Mouse (Mus musculus) heart, postnatal 36 days (tissue): Measurements from ENCODE around the gene Tysnd1. TPM values are rescaled to one million over a fixed set of nuclear protein-coding genes. Genes with fewer than 3 reads are reported as not detected.
A peak's percentile ranks its signal among the peaks of the same experiment; 100 is the strongest.

Experiments used
- DNase-seq, 2 experiments: peaks; one replicate each; pipeline ENCODE4 v3.0.0; 2021 to 2022
- intact Hi-C: fragments of 180-260 bp; cut with DNase I; formaldehyde crosslinking; loops from one replicate; pipeline ENCODE4 v1.15.1; 2025
- total RNA-seq, 2 experiments: library from RNA; stranded (reverse); gene quantifications; 2 replicates each; pipeline ENCODE4 v1.2.3; 2021

Gene Tysnd1
- total RNA-seq, 2 experiments from 2014 or later, result 22.8 to 23.3 TPM

- no peak for DNase-seq
- intact Hi-C loops, result no loop called here
Observed at GRCm38 (mm10) chr10:61730171-61730570, 34.9 kb downstream of the Tysnd1 start.

GRCm38 (mm10) chr10:61734377-61734776 lies 39.1 kb downstream of the Tysnd1 start:
- DNase-seq, result no peak
- intact Hi-C loops, result no loop called here

- intact Hi-C loops, result no loop called here
- DNase-seq, result no peak
Observed at GRCm38 (mm10) chr10:61736671-61737078, 41.4 kb downstream of the Tysnd1 start.

GRCm38 (mm10) chr10:61737537-61737936 lies 42.2 kb downstream of the Tysnd1 start:
- intact Hi-C loops, result no loop called here
- DNase-seq, result no peak

GRCm38 (mm10) chr10:61738126-61738525 lies 42.8 kb downstream of the Tysnd1 start:
- intact Hi-C loops, result no loop called here
- no peak for DNase-seq

- intact Hi-C loops, result no loop called here
- DNase-seq, result no peak
Observed at GRCm38 (mm10) chr10:61741306-61741705, 46.0 kb downstream of the Tysnd1 start.

- DNase-seq, result no peak
- intact Hi-C loops, result no loop called here
Observed at GRCm38 (mm10) chr10:61741873-61742272, 46.6 kb downstream of the Tysnd1 start.

- intact Hi-C loops, result no loop called here
- DNase-seq, result no peak
Observed at GRCm38 (mm10) chr10:61742336-61742735, 47.0 kb downstream of the Tysnd1 start.

GRCm38 (mm10) chr10:61745133-61745532 lies 49.8 kb downstream of the Tysnd1 start:
- DNase-seq, result peak in 1 of 2 experiments; percentile 31
- intact Hi-C loops, result no loop called here

GRCm38 (mm10) chr10:61747302-61747701 lies 52.0 kb downstream of the Tysnd1 start:
- intact Hi-C loops, result no loop called here
- no peak for DNase-seq

- intact Hi-C loops, result no loop called here
- DNase-seq, result no peak
Observed at GRCm38 (mm10) chr10:61750014-61750413, 54.7 kb downstream of the Tysnd1 start.

- DNase-seq, result peak; percentile 13 to 17
- intact Hi-C loops, result no loop called here
Observed at GRCm38 (mm10) chr10:61751534-61752219, 56.4 kb downstream of the Tysnd1 start.

Other genes starting within 250 kb of the Tysnd1 start
- 10 to 100 TPM; 65.4 to 74.1 TPM for gene Eif4ebp2, start 242.9 kb upstream of the Tysnd1 start, total RNA-seq
- 10 to 100 TPM; 29.5 to 31.6 TPM for gene Lrrc20, start 219.7 kb upstream of the Tysnd1 start, total RNA-seq
- gene Npffr1, start 100.0 kb upstream of the Tysnd1 start, total RNA-seq, result not detected
- gene Ppa1, start 47.0 kb upstream of the Tysnd1 start, total RNA-seq, result 10 to 100 TPM; 65.3 to 70.5 TPM
- gene Sar1a, start 15.2 kb upstream of the Tysnd1 start, total RNA-seq, result 100 to 1,000 TPM; 164 to 177 TPM
- gene Aifm2, start 19.7 kb downstream of the Tysnd1 start, total RNA-seq, result 10 to 100 TPM; 30.5 to 32.9 TPM
- 1 to 10 TPM; 3.6 to 5.7 TPM for gene H2afy2, start 88.6 kb downstream of the Tysnd1 start, total RNA-seq